Mouse (Mus musculus) forebrain, postnatal 0 days (tissue): ENCODE results near the gene Cntnap2. TPM values are rescaled to one million over a fixed set of nuclear protein-coding genes. Genes with fewer than 3 reads are reported as not detected.

Experiments used
- ATAC-seq: fragments of 200-750 bp; cut with Nextera tagmentation; 2 replicates; pipeline ENCODE4 v1.8.0; 2017; ENCODE audit warnings: mild to moderate bottlenecking, moderate library complexity
- DNase-seq: peaks from one replicate; pipeline ENCODE4 v3.0.0-alpha.2; 2015
- H3K27ac ChIP-seq: fragments of 300-500 bp; sonication (generic); 2 replicates; pipeline ENCODE4 v1.5.1; 2014; ENCODE audit warnings: low read depth, mild to moderate bottlenecking, antibody characterized with exemption, low read length, moderate library complexity, mixed read lengths
- H3K27me3 ChIP-seq: fragments of 300-500 bp; sonication (generic); 2 replicates; pipeline ENCODE4 v1.6.1; 2014; ENCODE audit warnings: mild to moderate bottlenecking, low read length, mixed read lengths; ENCODE audit not compliant: insufficient read depth
- H3K36me3 ChIP-seq: fragments of 300-500 bp; sonication (generic); 2 replicates; pipeline ENCODE4 v1.6.1; 2014; ENCODE audit warnings: mild to moderate bottlenecking, moderate library complexity; ENCODE audit not compliant: insufficient read depth
- H3K4me1 ChIP-seq: fragments of 300-500 bp; sonication (generic); 2 replicates; pipeline ENCODE4 v1.6.1; 2014; ENCODE audit warnings: antibody characterized with exemption; ENCODE audit not compliant: insufficient read depth
- H3K4me2 ChIP-seq: fragments of 300-500 bp; sonication (generic); 2 replicates; pipeline ENCODE4 v1.6.1; 2014; ENCODE audit warnings: low read depth, mild to moderate bottlenecking, moderate library complexity
- H3K4me3 ChIP-seq: fragments of 300-500 bp; sonication (generic); 2 replicates; pipeline ENCODE4 v1.5.1; 2014; ENCODE audit warnings: low read depth, low read length, mixed read lengths
- H3K9ac ChIP-seq: fragments of 300-500 bp; sonication (generic); 2 replicates; pipeline ENCODE4 v1.6.1; 2014; ENCODE audit warnings: mild to moderate bottlenecking
- H3K9me3 ChIP-seq: fragments of 300-500 bp; sonication (generic); 2 replicates; pipeline ENCODE4 v1.6.1; 2016; ENCODE audit warnings: low read length
- CTCF ChIP-seq: sonication (generic); IDR thresholded peaks from 2 replicates; pipeline ENCODE4 v1.5.1; 2016; ENCODE audit warnings: antibody characterized with exemption, control low read depth, low read depth
- WGBS: fragments of 180-500 bp; shearing (Covaris S2); extraction: QIAGEN DNeasy Blood & Tissue Kit; methylation state at CpG from one replicate; pipeline ENCODE4 v1.1.7; 2014; 5-methylcytosine and 5-hydroxymethylcytosine counted together
- polyA plus RNA-seq: library from polyadenylated mRNA; unstranded; fragments of >200 nt; fragmentation: Nextera tagmentation; extraction: Ambion mirVana; gene quantifications from 2 replicates; pipeline ENCODE4 v1.2.1, GENCODE M21; 2015
- total RNA-seq: library from RNA; depleted of rRNA; stranded (reverse); fragments of >200 nt; gene quantifications from 2 replicates; pipeline ENCODE4 v1.2.3, GENCODE M21; 2014

The Cntnap2 gene
- total and polyA plus RNA-seq, 2 experiments from 2014 or later, result 50.2 to 107 TPM

DNA sequence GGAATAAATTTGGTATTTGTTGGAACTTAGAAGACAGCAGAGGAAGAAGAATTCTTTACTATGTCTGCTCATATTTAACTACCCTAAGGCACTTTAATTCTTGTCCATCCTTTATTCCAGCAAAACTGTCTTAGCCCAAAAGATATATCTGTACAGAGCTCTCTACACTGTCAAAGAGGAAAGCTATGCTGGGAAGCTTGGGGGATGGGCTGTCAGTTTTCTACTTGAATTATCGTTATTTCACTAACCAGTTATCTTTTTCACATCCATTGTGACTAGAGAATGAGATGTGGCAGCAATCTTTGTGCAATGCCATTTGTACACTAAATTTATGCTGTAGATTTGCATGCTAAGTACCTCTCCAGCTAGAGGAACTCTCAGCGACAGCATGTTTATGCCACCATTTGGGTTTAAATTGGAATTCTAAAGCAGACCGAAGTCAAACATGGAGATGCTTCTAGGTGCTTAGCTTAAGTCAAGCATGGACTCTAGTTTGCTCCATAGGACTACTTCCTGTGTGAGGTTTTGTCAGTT is 268.9 kb downstream of the Cntnap2 start:
- TF ChIP-seq CTCF, result no peak
- no peak overlapping the region for H3K9ac ChIP-seq
- H3K36me3 ChIP-seq, result no peaks in the 10 kb centered on the region
- no peak overlapping the region for H3K4me2 ChIP-seq
- H3K27ac ChIP-seq, result no peak overlapping the region
- H3K4me3 ChIP-seq, result no peak overlapping the region
- no peaks in the 10 kb centered on the region for H3K4me1 ChIP-seq
- peak; percentile 18 for DNase-seq
- WGBS, result 42% methylated on average over 3 of the region's 3 CpGs
- no peak for ATAC-seq
- H3K9me3 ChIP-seq, result no peaks in the 10 kb centered on the region
- H3K27me3 ChIP-seq, result no peaks in the 10 kb centered on the region

GRCm38 (mm10) chr6:45345396-45345795 is 286.2 kb downstream of the Cntnap2 start:
- DNase-seq (no peak), ATAC-seq (no peak)
- H3K36me3 ChIP-seq, result no peaks in the 10 kb centered on the region
- no peak for TF ChIP-seq CTCF
- no peak overlapping the region for H3K9ac ChIP-seq
- H3K9me3 ChIP-seq, result no peaks in the 10 kb centered on the region
- H3K4me3 ChIP-seq, result no peak overlapping the region
- H3K4me1 ChIP-seq, result no peaks in the 10 kb centered on the region
- H3K4me2 ChIP-seq, result no peak overlapping the region
- H3K27ac ChIP-seq, result no peak overlapping the region
- H3K27me3 ChIP-seq, result no peaks in the 10 kb centered on the region
- 61% methylated on average over 2 of the region's 2 CpGs for WGBS

DNA sequence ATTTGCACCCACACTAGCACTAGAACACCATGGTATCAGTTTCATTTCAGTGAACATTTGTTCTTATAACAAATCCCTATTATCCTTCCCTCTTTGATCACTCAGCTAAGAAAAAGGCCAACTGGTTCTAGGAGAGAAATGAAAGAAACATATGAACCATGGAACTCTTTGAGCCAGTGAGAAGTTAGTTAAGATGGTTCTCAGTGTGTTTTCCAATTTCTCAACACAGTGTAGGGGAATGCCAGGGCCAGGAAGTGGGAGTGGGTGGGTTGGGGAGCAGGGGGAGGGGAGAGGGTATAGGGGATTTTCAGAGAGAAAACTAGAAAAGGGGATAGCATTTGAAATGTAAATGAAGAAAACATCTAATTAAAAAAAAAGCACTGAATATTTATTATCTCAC is 286.8 kb downstream of the Cntnap2 start:
- Histone ChIP-seq H3K27ac (no peak overlapping the region), H3K9ac (no peak overlapping the region), H3K9me3 (no peaks in the 10 kb centered on the region), H3K4me1 (no peaks in the 10 kb centered on the region), H3K36me3 (no peaks in the 10 kb centered on the region), H3K4me2 (no peak overlapping the region), H3K4me3 (no peak overlapping the region), H3K27me3 (no peaks in the 10 kb centered on the region)
- TF ChIP-seq CTCF, result no peak
- DNase-seq (no peak), ATAC-seq (no peak)

- no peak for ATAC-seq
- H3K27me3 ChIP-seq, result no peaks in the 10 kb centered on the region
- no peak overlapping the region for H3K4me3 ChIP-seq
- no peaks in the 10 kb centered on the region for H3K4me1 ChIP-seq
- H3K4me2 ChIP-seq, result no peak overlapping the region
- H3K9ac ChIP-seq, result no peak overlapping the region
- no peaks in the 10 kb centered on the region for H3K36me3 ChIP-seq
- DNase-seq, result no peak
- 37% methylated on average over 1 of the region's 1 CpGs for WGBS
- no peaks in the 10 kb centered on the region for H3K9me3 ChIP-seq
- no peak overlapping the region for H3K27ac ChIP-seq
- no peak for TF ChIP-seq CTCF
Measured at GRCm38 (mm10) chr6:45366442-45366841, 307.3 kb downstream of the Cntnap2 start.

DNA sequence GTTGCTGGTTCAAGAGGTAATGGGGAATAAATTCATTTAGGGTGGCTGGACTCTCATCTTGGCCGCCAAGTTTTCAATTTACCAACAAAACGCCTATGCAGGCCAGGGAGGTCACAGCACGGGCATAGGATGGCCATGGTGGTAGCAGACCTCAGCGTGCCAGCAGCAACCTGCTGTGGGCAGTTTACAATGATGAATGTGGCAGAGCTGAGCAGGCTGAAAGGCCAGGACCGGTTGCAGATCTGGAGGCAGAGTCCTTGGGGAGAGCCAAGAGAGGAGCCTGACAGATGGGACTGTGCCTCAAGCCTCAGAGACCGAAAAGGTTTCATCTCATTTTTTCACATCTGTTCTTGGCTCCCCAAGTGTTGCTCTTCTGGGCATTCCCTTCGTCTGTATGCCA is 322.0 kb downstream of the Cntnap2 start:
- TF ChIP-seq CTCF, result no peak
- Histone ChIP-seq H3K27me3 (no peaks in the 10 kb centered on the region), H3K27ac (no peak overlapping the region), H3K4me2 (no peak overlapping the region), H3K9ac (no peak overlapping the region), H3K9me3 (no peaks in the 10 kb centered on the region), H3K4me1 (no peaks in the 10 kb centered on the region), H3K36me3 (no peaks in the 10 kb centered on the region), H3K4me3 (no peak overlapping the region)
- no peak for ATAC-seq
- no peak for DNase-seq
- 70% methylated on average over 7 of the region's 7 CpGs for WGBS

GRCm38 (mm10) chr6:45389034-45389433 is 329.9 kb downstream of the Cntnap2 start:
- Histone ChIP-seq H3K4me3 (no peak overlapping the region), H3K27me3 (no peaks in the 10 kb centered on the region), H3K36me3 (no peaks in the 10 kb centered on the region), H3K27ac (no peak overlapping the region), H3K4me2 (no peak overlapping the region), H3K9ac (no peak overlapping the region), H3K4me1 (no peaks in the 10 kb centered on the region), H3K9me3 (no peaks in the 10 kb centered on the region)
- 26% methylated on average over 1 of the region's 1 CpGs for WGBS
- no peak for DNase-seq
- no peak for ATAC-seq
- TF ChIP-seq CTCF, result no peak

DNA sequence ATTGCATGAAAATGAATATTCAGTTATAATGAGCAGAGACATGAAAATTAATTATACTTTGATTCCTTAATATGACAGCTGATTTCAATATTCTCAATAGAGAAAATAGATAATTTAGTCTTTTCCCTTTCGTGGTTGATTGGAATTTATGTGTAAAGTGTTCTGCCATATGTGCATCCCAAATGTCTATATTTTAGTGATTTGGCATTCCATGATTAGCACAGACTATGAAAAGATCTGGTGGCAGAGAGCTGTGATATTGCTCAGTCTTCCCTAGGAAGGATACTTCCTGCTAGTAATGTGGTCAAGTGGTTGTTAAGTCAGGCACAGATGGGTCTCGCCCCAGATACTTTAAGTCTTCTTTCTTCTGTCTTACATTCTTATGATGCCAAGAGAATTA is 354.5 kb downstream of the Cntnap2 start:
- ATAC-seq, result 0 out of 2 replicates have a peak, but pooled peaks have one; percentile 27
- H3K36me3 ChIP-seq, result no peaks in the 10 kb centered on the region
- H3K9ac ChIP-seq, result no peak overlapping the region
- no peaks in the 10 kb centered on the region for H3K9me3 ChIP-seq
- H3K27ac ChIP-seq, result no peak overlapping the region
- no peak overlapping the region for H3K4me3 ChIP-seq
- no peak for TF ChIP-seq CTCF
- peak; percentile 15 for DNase-seq
- no peaks in the 10 kb centered on the region for H3K4me1 ChIP-seq
- no peaks in the 10 kb centered on the region for H3K27me3 ChIP-seq
- no peak overlapping the region for H3K4me2 ChIP-seq
- 58% methylated on average over 2 of the region's 2 CpGs for WGBS
